Mouse (Mus musculus): ENCODE data around the gene Pcnx2. TPM values are rescaled to one million over a fixed set of nuclear protein-coding genes. Genes with fewer than 3 reads are reported as not detected.

Gene Pcnx2
- polyA plus RNA-seq, 1 experiment from 2014 or later = 2.1 TPM

DNA sequence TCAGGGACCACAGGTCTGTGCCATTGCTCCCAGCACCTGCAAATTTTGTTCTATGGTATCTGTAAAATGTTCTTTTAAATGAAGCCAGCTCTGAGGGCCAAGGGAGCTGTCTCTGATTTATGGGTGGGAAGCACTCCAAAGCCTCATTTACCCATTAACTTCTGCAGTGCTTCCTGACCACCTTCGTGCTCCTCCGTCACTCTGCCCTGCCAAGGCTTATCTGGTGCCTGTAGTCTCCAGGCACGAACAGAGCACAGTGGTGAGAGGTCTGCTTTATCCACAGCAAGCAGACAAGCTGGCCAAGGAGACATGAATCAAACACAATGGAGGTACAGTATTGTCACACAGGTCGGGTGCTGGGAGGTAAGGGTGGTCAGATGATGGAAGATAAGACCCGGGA lies 44.8 kb downstream of the Pcnx2 start:
- no peak overlapping the region for H3K4me3 ChIP-seq
- H3K4me2 ChIP-seq = no peak overlapping the region
- no peaks in the 10 kb centered on the region for H3K9me3 ChIP-seq (replicated peaks)
- no peak for ATAC-seq
- no peaks in the 10 kb centered on the region for H3K27me3 ChIP-seq
- peaks cover 9% of the 10 kb centered on the region for H3K4me1 ChIP-seq
- 84% methylated on average over 5 of the region's 5 CpGs for WGBS
- H3K9ac ChIP-seq = no peak overlapping the region
- H3K27ac ChIP-seq = no peak overlapping the region
- 0 out of 2 replicates have a peak, but pooled peaks cover 5% of the 10 kb centered on the region for H3K36me3 ChIP-seq (ENCODE audit: poor library complexity, severe bottlenecking)

DNA sequence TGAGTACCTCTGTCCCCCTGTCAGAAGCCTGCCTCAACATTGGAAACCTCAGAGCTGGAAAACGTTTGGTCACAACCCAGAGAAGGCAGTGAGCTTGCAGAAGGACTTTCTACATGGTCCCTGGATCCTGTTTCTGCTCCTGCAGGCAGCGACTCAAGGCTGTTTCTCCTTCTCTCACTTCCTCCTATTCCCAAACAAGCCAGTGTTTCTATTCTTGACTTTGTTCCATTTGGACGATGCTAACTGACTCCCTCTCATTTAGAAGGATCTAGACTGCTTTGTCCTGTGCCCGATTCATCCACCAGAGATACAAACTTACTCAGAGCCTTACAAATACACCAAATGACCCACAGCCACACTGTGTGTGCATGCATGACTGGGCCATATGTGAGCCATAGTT lies 48.9 kb downstream of the Pcnx2 start:
- H3K36me3 ChIP-seq (ENCODE audit: poor library complexity, severe bottlenecking) = 0 out of 2 replicates have a peak, but pooled peaks cover 5% of the 10 kb centered on the region
- no peak for ATAC-seq
- no peak overlapping the region for H3K4me2 ChIP-seq
- no peak overlapping the region for H3K27ac ChIP-seq
- H3K4me1 ChIP-seq = peaks cover 13% of the 10 kb centered on the region
- no peak overlapping the region for H3K4me3 ChIP-seq
- H3K9me3 ChIP-seq (replicated peaks) = no peaks in the 10 kb centered on the region
- no peak overlapping the region for H3K9ac ChIP-seq
- no peaks in the 10 kb centered on the region for H3K27me3 ChIP-seq
- 73% methylated on average over 4 of the region's 4 CpGs for WGBS

DNA sequence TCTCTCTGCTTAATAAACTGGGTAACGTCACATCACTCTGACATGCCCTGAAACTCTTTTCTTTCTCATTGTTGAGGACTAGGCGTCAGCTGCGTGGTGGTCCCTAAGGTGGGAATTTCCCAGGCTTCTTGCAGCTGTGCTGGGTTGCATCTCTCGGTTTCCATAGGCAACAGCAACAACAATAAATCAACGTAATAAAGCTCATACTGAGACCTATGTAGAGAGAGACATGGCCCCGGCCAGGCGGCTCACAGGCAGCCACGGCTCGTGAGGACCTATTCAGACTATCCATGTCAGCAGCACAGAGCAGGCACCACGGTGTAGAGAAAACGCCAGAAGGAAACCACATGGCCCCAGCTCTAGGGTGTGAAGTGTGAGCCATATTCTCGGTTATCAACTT lies 50.3 kb downstream of the Pcnx2 start:
- Histone ChIP-seq H3K4me2 (no peak overlapping the region), H3K4me3 (no peak overlapping the region), H3K27me3 (no peaks in the 10 kb centered on the region), H3K36me3 (ENCODE audit: poor library complexity, severe bottlenecking) (0 out of 2 replicates have a peak, but pooled peaks cover 5% of the 10 kb centered on the region), H3K9me3 (replicated peaks) (no peaks in the 10 kb centered on the region), H3K9ac (no peak overlapping the region), H3K4me1 (peaks cover 24% of the 10 kb centered on the region), H3K27ac (no peak overlapping the region)
- 45% methylated on average over 12 of the region's 12 CpGs for WGBS
- ATAC-seq = no peak

DNA sequence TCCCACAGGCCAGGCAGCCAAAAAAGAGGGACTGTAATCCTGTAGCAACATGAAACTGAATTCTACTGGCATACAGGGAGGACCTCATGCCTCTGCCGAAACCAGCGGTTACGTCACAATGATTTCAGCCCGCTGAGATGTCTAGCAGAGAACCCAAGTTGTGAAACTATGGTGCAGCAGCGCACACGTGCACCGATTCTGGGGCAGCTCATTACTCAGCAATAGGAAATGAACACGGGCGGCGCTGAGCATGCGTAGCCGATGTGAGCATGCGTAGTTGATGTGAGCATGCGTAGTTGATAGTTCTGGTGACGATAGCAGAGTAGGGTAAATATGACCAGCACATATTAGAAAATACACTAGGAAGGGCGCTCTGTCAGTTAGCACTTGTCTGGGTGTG lies 52.8 kb downstream of the Pcnx2 start:
- H3K27me3 ChIP-seq = no peaks in the 10 kb centered on the region
- 95% methylated on average over 16 of the region's 16 CpGs for WGBS
- no peaks in the 10 kb centered on the region for H3K9me3 ChIP-seq (replicated peaks)
- 0 out of 2 replicates have a peak, but pooled peaks cover 5% of the 10 kb centered on the region for H3K36me3 ChIP-seq (ENCODE audit: poor library complexity, severe bottlenecking)
- no peak overlapping the region for H3K27ac ChIP-seq
- peaks cover 24% of the 10 kb centered on the region for H3K4me1 ChIP-seq
- no peak overlapping the region for H3K4me2 ChIP-seq
- H3K9ac ChIP-seq = no peak overlapping the region
- H3K4me3 ChIP-seq = no peak overlapping the region
- ATAC-seq = no peak

DNA sequence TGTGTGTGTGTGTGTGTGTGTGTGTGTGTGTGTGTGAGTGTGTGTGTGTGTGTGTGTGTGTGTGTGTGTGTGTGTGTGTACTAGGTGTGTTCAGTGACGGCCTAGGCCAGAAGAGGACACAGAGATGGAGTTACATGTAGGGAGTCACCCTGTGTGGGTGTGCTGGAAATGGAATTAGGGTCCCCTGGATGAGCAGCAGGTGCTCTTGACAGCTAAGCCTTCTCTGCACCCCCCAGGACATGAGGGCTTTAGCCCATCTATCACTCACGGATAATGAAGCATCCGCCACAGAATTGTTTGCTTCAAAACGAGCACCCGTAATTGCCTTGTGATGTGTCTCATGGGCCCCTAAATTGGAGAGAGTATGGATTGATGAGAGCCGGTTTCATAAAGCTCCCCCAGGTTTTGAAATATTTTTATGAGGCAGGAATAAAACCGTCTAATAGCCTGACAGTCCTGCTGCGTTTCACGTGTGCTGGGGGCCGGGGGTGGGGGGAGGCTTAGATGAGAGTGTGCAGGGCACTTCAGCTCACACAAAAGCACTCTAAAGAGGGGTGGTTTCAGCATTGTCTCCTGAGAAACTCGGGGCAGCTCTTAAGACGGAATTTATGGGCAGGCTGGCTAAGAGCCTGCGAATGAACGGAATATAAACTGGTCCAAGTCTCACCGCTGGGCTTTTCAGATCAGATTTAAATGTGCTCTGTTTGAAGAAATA lies 54.8 kb downstream of the Pcnx2 start:
- Histone ChIP-seq H3K36me3 (ENCODE audit: poor library complexity, severe bottlenecking) (no peaks in the 10 kb centered on the region), H3K9ac (peak overlapping the region; percentile 34; the same call in 1 of the 2 replicates), H3K27ac (peak overlapping the region; percentile 25), H3K27me3 (no peaks in the 10 kb centered on the region), H3K4me1 (peaks cover 22% of the 10 kb centered on the region), H3K9me3 (replicated peaks) (no peaks in the 10 kb centered on the region), H3K4me3 (no peak overlapping the region), H3K4me2 (peak overlapping the region; percentile 22)
- peak; percentile 24; the same call in 1 of the 2 replicates for ATAC-seq
- WGBS = 12% methylated on average over 15 of the region's 15 CpGs

DNA sequence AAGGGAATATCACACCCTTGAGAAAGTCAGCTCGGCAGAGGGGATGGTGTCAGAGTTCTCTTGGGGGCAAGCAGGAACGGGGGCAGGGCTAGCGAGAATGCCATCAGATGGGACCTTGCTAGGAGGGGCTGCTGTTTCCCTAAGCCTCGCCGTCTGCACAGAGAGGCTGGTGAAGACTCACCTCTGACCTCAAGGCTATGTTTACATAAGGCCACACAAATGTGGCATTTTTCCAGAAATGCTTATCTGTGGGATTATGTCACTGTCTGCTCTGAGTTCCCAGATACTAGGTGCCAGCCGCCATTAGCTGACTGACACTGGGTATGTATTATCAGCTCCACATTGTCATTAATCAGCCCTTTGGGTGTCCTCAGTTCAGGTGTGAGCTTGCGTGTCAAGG lies 56.0 kb downstream of the Pcnx2 start:
- 69% methylated on average over 7 of the region's 7 CpGs for WGBS
- no peaks in the 10 kb centered on the region for H3K9me3 ChIP-seq (replicated peaks)
- peaks cover 13% of the 10 kb centered on the region for H3K4me1 ChIP-seq
- no peak overlapping the region for H3K9ac ChIP-seq
- H3K27me3 ChIP-seq = no peaks in the 10 kb centered on the region
- H3K36me3 ChIP-seq (ENCODE audit: poor library complexity, severe bottlenecking) = peaks cover 5% of the 10 kb centered on the region; the same call in 1 of the 2 replicates
- no peak overlapping the region for H3K4me2 ChIP-seq
- H3K27ac ChIP-seq = no peak overlapping the region
- H3K4me3 ChIP-seq = no peak overlapping the region
- no peak for ATAC-seq

DNA sequence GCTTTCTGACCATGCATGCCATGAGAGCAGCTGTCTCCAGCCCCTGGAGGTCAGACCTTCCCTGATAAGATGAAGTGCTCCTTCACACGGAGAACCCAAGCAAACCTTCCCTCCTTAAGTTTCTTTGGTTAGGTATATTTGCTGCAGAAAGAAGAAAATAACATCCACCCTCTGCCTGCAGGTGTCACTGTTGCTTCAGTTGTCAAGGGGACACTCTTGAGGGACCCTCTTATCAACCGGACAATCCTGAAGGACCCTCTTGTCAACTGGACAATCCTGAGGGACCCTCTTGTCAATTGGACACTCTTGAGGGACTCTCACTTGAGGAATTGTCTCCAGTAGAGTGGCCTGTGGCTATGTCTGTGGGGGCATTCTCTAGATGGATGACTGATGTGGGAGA lies 73.4 kb downstream of the Pcnx2 start:
- WGBS = 46% methylated on average over 2 of the region's 2 CpGs
- no peaks in the 10 kb centered on the region for H3K27me3 ChIP-seq
- no peak for ATAC-seq

DNA sequence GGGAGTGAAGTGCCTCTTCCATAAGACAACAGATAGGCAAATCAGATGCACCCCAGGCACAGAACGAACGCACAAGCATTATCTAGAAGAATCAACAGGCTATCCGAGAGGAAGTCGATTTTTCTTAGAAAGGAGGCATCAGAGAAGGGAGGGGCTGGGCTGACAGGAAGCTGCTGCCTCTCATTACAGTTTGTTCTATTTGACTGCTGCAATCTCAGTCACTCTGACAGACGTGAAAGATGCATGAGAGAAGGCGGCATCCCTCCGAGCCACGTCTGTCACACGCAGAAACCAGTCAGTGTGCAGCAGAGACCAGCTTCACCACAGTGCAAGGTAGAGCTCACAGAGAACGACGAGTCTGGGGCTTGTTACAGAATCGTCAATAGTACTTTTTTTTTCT lies 74.4 kb downstream of the Pcnx2 start:
- WGBS = 65% methylated on average over 12 of the region's 12 CpGs
- no peaks in the 10 kb centered on the region for H3K36me3 ChIP-seq (ENCODE audit: poor library complexity, severe bottlenecking)
- H3K9ac ChIP-seq = no peak overlapping the region
- no peak for ATAC-seq
- no peak overlapping the region for H3K4me3 ChIP-seq
- no peaks in the 10 kb centered on the region for H3K4me1 ChIP-seq
- H3K27ac ChIP-seq = no peak overlapping the region
- H3K27me3 ChIP-seq = no peaks in the 10 kb centered on the region
- H3K4me2 ChIP-seq = no peak overlapping the region
- no peaks in the 10 kb centered on the region for H3K9me3 ChIP-seq (replicated peaks)

More for the DNA sequence above, 73.4 kb downstream of the Pcnx2 start:
- no peaks in the 10 kb centered on the region for H3K36me3 ChIP-seq (ENCODE audit: poor library complexity, severe bottlenecking)
- H3K27ac ChIP-seq = no peak overlapping the region
- no peak overlapping the region for H3K4me2 ChIP-seq
- no peak overlapping the region for H3K9ac ChIP-seq
- H3K4me3 ChIP-seq = no peak overlapping the region
- no peaks in the 10 kb centered on the region for H3K9me3 ChIP-seq (replicated peaks)
- no peaks in the 10 kb centered on the region for H3K4me1 ChIP-seq

DNA sequence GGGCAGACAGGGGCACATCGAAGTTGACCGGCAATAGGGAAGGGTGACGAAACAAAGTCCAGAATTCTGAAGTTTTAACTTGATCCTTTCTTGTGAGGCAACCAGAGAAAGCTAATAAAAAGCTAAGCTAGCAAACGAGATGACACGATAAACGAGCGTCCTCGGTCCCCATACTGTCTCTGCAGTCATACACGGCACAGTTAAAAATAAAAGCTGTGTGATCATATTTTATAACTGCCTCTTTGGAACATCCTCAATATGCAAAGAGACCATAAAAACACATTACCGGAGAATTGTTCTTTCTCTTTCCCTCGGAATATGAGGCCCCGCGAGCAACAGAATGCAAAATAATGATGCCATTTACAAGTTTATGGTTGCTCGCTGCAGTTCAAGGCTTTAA lies 76.1 kb downstream of the Pcnx2 start:
- Histone ChIP-seq H3K27me3 (no peaks in the 10 kb centered on the region), H3K36me3 (ENCODE audit: poor library complexity, severe bottlenecking) (no peaks in the 10 kb centered on the region), H3K4me3 (no peak overlapping the region), H3K9ac (no peak overlapping the region), H3K4me2 (no peak overlapping the region), H3K9me3 (replicated peaks) (no peaks in the 10 kb centered on the region), H3K27ac (no peak overlapping the region), H3K4me1 (no peaks in the 10 kb centered on the region)
- no peak for ATAC-seq
- WGBS = 80% methylated on average over 14 of the region's 14 CpGs

DNA sequence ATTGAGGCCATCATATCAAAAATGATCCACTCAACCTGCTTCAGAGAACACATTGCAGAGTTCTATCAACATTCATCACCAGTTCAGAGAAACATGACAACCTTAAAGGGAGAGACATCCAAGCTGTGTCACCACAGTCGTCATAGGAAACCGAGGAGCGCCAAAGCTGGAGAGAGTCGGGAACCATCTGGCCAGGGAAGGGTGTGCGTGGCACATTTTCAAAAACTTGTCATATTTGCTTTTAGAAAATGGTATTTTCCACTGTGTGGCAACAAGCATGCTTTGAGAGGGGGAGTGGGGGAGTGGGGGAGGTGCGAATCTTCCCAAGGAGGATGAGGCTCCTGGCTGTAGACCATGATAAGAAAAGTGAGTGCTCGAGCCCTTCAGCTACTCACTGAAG lies 78.3 kb downstream of the Pcnx2 start:
- no peak overlapping the region for H3K9ac ChIP-seq
- no peak overlapping the region for H3K4me3 ChIP-seq
- no peaks in the 10 kb centered on the region for H3K27me3 ChIP-seq
- no peaks in the 10 kb centered on the region for H3K9me3 ChIP-seq (replicated peaks)
- no peak overlapping the region; the same call in 1 of the 2 replicates for H3K27ac ChIP-seq
- peaks cover 6% of the 10 kb centered on the region for H3K36me3 ChIP-seq (ENCODE audit: poor library complexity, severe bottlenecking)
- H3K4me1 ChIP-seq = no peaks in the 10 kb centered on the region
- no peak overlapping the region for H3K4me2 ChIP-seq
- 82% methylated on average over 7 of the region's 7 CpGs for WGBS
- peak; percentile 91 for ATAC-seq

DNA sequence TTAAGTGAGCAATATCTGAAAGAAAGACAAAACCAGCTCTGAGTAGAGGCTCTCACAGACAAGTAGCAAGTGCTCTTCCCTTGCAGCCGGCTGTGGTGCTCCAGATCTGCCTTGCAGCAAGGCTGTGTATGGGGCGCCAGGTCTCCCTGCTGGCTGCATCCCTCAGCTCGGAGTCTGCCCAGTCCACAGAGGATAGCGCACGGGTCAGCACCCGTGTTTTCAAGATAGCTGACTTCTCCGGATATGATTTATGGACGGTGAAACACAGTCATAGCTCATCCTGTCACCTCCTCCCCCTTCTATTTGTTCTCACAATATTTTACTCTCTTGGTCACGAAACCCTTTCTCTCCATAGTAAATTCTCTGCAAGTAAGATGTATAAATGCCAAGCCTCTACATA lies 79.3 kb downstream of the Pcnx2 start:
- WGBS = 83% methylated on average over 9 of the region's 9 CpGs
- no peaks in the 10 kb centered on the region for H3K27me3 ChIP-seq
- H3K4me3 ChIP-seq = no peak overlapping the region
- peaks cover 16% of the 10 kb centered on the region for H3K36me3 ChIP-seq (ENCODE audit: poor library complexity, severe bottlenecking)
- H3K9me3 ChIP-seq (replicated peaks) = 0 out of 2 replicates have a peak, but pooled peaks cover 4% of the 10 kb centered on the region
- no peaks in the 10 kb centered on the region for H3K4me1 ChIP-seq
- no peak overlapping the region for H3K9ac ChIP-seq
- no peak overlapping the region for H3K4me2 ChIP-seq
- no peak for ATAC-seq
- no peak overlapping the region for H3K27ac ChIP-seq

DNA sequence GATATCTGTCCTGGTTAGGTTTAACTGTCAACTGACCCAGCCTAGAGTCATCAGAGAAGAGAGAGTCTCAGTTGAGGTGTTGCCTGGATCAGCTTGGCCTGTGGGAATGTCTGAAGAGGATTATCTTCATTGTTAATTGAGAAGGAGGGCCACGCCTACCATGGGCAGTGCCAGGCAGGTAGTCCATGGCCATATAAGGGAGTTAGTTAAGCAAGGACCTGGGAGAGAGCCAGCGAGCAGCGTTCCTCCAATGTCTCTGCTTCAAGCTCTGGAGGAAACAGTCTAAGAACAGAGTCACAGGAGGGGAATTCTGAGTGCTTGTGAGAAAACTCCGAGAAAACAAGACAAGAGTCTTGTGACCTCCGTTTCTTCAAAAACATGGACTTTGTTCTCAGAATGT lies 81.4 kb downstream of the Pcnx2 start:
- H3K4me1 ChIP-seq = no peaks in the 10 kb centered on the region
- H3K9ac ChIP-seq = no peak overlapping the region
- no peak overlapping the region for H3K4me3 ChIP-seq
- no peaks in the 10 kb centered on the region for H3K27me3 ChIP-seq
- 0 out of 2 replicates have a peak, but pooled peaks cover 4% of the 10 kb centered on the region for H3K9me3 ChIP-seq (replicated peaks)
- no peak overlapping the region for H3K27ac ChIP-seq
- H3K36me3 ChIP-seq (ENCODE audit: poor library complexity, severe bottlenecking) = peaks cover 18% of the 10 kb centered on the region
- WGBS = 65% methylated on average over 5 of the region's 5 CpGs
- H3K4me2 ChIP-seq = no peak overlapping the region
- no peak for ATAC-seq

DNA sequence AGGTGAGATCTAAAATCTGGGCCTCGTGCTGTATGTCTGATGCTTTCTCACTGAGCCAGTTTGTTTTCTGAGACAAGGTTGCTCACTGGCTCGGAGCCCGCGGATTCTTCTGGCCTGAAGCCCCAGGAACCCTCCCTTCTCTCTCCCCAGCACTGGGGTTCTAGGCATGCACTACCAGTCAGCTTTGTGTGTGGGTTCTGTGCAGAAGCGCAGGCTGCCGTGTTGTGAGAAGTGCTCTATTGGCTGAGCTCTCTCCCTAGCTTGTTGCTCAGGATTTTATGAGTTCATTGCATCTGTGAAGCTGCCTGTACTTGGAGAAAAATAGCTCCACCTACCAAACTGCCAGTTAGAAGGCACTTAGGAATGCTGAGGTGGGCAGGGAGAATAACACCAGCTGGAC lies 89.3 kb downstream of the Pcnx2 start:
- WGBS = 83% methylated on average over 6 of the region's 6 CpGs
- Histone ChIP-seq H3K27ac (no peak overlapping the region), H3K9ac (no peak overlapping the region), H3K27me3 (no peaks in the 10 kb centered on the region), H3K4me1 (no peaks in the 10 kb centered on the region), H3K4me2 (no peak overlapping the region), H3K4me3 (no peak overlapping the region), H3K36me3 (ENCODE audit: poor library complexity, severe bottlenecking) (peaks cover 2% of the 10 kb centered on the region; the same call in 1 of the 2 replicates), H3K9me3 (replicated peaks) (no peaks in the 10 kb centered on the region)
- ATAC-seq = no peak

Measured in forebrain, embryonic 13.5 days (tissue).